Mouse (Mus musculus): ENCODE measurements around the gene Tom1l1. TPM values are rescaled to one million over a fixed set of nuclear protein-coding genes. Genes with fewer than 3 reads are reported as not detected.

Gene Tom1l1
- polyA plus RNA-seq, 1 experiment from 2014 or later = 26.5 TPM

DNA sequence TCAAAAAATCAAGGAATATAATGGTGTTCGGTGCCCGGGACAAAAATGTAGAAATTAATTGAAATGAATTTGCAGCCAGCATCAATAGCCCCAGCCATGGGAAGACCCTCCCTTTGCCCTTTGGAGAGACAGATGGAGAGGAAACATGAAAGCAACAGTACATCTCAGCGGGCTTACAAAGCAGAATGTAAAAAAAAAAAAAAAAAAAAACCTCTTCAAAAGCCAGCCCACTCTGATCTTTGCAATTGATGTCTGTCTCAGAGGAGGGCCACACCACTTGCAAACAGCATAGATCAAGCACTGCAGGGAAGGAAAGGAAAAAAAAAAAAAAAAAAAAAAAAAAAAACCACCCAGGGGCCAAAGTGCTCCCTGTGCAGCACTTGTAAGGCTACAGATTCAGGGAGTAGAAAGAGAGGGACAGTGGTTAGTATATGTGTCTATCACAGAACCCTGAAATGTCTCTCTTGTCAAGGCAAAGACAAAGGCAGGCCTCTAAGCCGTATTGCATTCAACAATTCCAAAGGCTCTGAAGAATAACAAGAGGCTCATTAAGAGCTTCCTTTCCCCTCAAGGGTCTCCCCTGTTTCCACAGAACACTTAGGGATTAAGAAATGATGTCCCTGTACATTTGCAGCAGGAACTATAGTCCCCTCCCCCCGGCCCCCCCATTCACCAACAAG is 24.4 kb downstream of the Tom1l1 start:
- Histone ChIP-seq H3K9me3 (ENCODE audit: control insufficient read depth, low read length) (no peaks in the 10 kb centered on the region), H3K36me3 (ENCODE audit: control insufficient read depth, insufficient read depth, low read length) (no peaks in the 10 kb centered on the region), H3K4me2 (ENCODE audit: low read length) (no peak overlapping the region), H3K4me1 (ENCODE audit: control insufficient read depth, insufficient read depth, low read depth, low read length) (peaks cover 2% of the 10 kb centered on the region; the same call in 1 of the 2 replicates), H3K4me3 (ENCODE audit: low read length) (no peak overlapping the region), H3K27ac (ENCODE audit: low read depth, low read length) (0 out of 2 replicates have a peak overlapping the region, but pooled peaks have one; percentile 31), H3K27me3 (replicated peaks; ENCODE audit: control insufficient read depth, insufficient read depth, low read length) (no peaks in the 10 kb centered on the region), H3K9ac (ENCODE audit: low read depth, low read length) (no peak overlapping the region)
- no peak for ATAC-seq
- 26% methylated on average over 5 of the region's 5 CpGs for WGBS

DNA sequence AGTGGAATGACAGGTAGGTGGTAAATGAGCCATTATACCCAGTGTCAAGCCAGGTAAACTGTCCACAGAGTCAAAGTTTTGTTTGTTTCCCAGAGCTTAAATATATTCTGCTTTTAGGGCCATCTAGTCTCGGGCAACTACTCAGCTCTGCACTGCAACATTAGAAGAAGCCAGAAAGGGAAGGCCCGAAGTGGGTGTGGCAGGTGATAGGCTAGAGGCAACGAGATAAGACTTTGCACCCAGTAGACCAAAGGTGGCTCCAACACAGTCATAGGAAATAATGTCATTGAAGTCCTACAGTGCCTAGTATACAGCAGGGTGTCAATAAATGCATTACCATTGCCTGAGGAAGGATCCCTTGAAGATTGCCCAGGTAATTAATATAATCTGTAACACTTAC is 25.1 kb downstream of the Tom1l1 start:
- Histone ChIP-seq H3K36me3 (ENCODE audit: control insufficient read depth, insufficient read depth, low read length) (no peaks in the 10 kb centered on the region), H3K9me3 (ENCODE audit: control insufficient read depth, low read length) (no peaks in the 10 kb centered on the region), H3K27ac (ENCODE audit: low read depth, low read length) (no peak overlapping the region), H3K27me3 (replicated peaks; ENCODE audit: control insufficient read depth, insufficient read depth, low read length) (no peaks in the 10 kb centered on the region), H3K9ac (ENCODE audit: low read depth, low read length) (no peak overlapping the region), H3K4me1 (ENCODE audit: control insufficient read depth, insufficient read depth, low read depth, low read length) (peaks cover 2% of the 10 kb centered on the region; the same call in 1 of the 2 replicates), H3K4me3 (ENCODE audit: low read length) (no peak overlapping the region), H3K4me2 (ENCODE audit: low read length) (no peak overlapping the region)
- no peak for ATAC-seq
- WGBS = 81% methylated on average over 3 of the region's 3 CpGs

DNA sequence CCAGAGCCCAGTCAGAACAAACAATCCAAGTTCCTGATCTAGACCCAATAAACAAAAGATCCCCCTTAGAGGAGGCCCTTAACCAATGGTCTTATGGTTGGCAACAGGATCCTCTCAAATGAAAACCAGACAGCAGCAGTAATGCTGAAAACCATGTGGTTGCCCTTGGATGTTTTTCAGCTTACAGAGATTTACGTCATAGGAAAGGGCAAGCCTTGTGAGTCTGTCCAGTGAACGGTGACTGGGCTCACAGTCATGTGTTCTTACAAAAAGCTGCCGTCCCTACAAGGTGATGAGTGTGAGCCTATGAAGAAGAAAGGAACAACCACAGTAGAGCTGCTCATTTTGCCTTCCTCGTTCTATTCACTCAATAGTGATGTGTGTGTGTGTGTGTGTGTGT is 27.5 kb downstream of the Tom1l1 start:
- Histone ChIP-seq H3K4me2 (ENCODE audit: low read length) (no peak overlapping the region), H3K4me3 (ENCODE audit: low read length) (no peak overlapping the region), H3K36me3 (ENCODE audit: control insufficient read depth, insufficient read depth, low read length) (peaks cover 3% of the 10 kb centered on the region), H3K9me3 (ENCODE audit: control insufficient read depth, low read length) (no peaks in the 10 kb centered on the region), H3K9ac (ENCODE audit: low read depth, low read length) (no peak overlapping the region), H3K27ac (ENCODE audit: low read depth, low read length) (no peak overlapping the region), H3K4me1 (ENCODE audit: control insufficient read depth, insufficient read depth, low read depth, low read length) (peaks cover 2% of the 10 kb centered on the region; the same call in 1 of the 2 replicates), H3K27me3 (replicated peaks; ENCODE audit: control insufficient read depth, insufficient read depth, low read length) (no peaks in the 10 kb centered on the region)
- 87% methylated on average over 4 of the region's 4 CpGs for WGBS
- ATAC-seq = no peak

DNA sequence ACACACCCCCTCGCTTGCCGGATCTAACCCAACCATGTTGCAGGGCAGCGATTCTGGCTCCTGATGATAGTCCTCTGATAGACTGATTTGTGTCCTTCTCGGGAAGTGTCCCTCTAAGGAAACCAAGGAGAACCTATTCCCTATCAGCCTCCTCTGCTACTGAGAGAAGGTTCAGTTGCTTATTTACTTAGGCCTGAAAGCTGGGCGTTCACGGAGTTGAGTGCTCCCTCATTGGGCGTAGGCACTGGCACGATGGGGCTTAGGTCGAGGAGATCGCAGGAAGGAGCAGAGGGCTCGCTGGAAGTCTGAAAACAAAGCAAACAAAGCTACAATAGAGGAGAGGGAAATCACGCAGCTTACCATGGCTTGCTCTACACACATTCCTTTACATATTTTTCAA is 30.6 kb downstream of the Tom1l1 start:
- H3K27me3 ChIP-seq (replicated peaks; ENCODE audit: control insufficient read depth, insufficient read depth, low read length) = no peaks in the 10 kb centered on the region
- peaks cover 3% of the 10 kb centered on the region for H3K36me3 ChIP-seq (ENCODE audit: control insufficient read depth, insufficient read depth, low read length)
- 91% methylated on average over 12 of the region's 12 CpGs for WGBS
- no peak overlapping the region for H3K9ac ChIP-seq (ENCODE audit: low read depth, low read length)
- no peak overlapping the region for H3K27ac ChIP-seq (ENCODE audit: low read depth, low read length)
- no peaks in the 10 kb centered on the region for H3K9me3 ChIP-seq (ENCODE audit: control insufficient read depth, low read length)
- no peak for ATAC-seq
- H3K4me2 ChIP-seq (ENCODE audit: low read length) = no peak overlapping the region
- no peak overlapping the region for H3K4me3 ChIP-seq (ENCODE audit: low read length)
- no peaks in the 10 kb centered on the region for H3K4me1 ChIP-seq (ENCODE audit: control insufficient read depth, insufficient read depth, low read depth, low read length)

DNA sequence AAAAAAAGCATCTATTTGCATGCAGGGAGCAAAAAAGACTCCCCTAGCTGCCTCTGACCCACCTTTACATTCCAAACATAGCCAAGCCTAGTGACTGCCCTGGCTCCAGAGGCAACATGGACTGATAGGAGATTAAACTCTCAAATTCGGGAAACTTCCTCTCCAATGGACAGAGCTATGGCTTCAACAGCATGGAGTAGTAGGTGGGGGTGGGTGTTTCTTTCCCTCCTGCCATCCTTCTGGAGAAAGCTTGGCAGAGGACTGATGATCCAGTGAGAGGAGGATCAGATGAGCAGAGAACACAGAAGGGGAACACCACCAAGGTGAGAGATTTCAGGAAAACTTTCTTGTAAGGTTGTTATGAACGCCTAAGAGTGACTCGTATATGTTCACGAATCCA is 35.6 kb downstream of the Tom1l1 start:
- H3K27ac ChIP-seq (ENCODE audit: low read depth, low read length) = no peak overlapping the region
- H3K36me3 ChIP-seq (ENCODE audit: control insufficient read depth, insufficient read depth, low read length) = peaks cover 17% of the 10 kb centered on the region
- H3K4me2 ChIP-seq (ENCODE audit: low read length) = no peak overlapping the region
- no peak overlapping the region for H3K4me3 ChIP-seq (ENCODE audit: low read length)
- no peak overlapping the region for H3K9ac ChIP-seq (ENCODE audit: low read depth, low read length)
- WGBS = 97% methylated on average over 4 of the region's 4 CpGs
- H3K9me3 ChIP-seq (ENCODE audit: control insufficient read depth, low read length) = no peaks in the 10 kb centered on the region
- no peak for ATAC-seq
- H3K4me1 ChIP-seq (ENCODE audit: control insufficient read depth, insufficient read depth, low read depth, low read length) = no peaks in the 10 kb centered on the region
- no peaks in the 10 kb centered on the region for H3K27me3 ChIP-seq (replicated peaks; ENCODE audit: control insufficient read depth, insufficient read depth, low read length)

DNA sequence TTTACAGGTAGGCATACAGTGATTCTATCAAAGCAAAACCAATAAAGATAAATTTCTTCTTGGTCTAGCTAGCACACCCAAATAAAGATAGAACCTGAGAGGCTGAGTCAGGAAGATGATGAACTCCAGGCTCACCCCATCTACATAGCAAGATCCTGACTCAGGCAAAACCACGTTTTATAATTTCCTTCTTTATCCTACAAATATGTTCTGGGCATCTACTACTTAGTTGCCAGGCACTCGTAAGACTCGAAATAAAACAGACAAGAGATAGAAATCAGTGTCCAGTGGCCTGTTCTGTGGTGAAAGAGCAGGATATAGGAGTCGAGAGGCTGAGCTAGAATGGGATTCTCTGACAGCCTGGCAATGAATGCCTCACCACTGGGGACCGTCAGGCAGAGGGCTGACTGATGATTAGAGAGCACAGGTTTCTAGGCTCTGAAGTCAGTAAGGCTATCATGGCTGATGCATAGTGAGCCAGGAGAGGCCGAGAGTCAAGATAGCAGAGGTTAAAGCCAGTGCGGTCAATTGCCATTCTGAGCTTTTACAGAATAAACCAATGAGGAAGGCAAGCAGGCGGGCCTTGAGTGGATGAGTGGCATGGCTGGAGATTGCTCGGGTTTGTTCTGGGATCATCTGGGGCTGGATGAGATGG is 37.8 kb downstream of the Tom1l1 start:
- Histone ChIP-seq H3K36me3 (ENCODE audit: control insufficient read depth, insufficient read depth, low read length) (peaks cover 21% of the 10 kb centered on the region), H3K9me3 (ENCODE audit: control insufficient read depth, low read length) (no peaks in the 10 kb centered on the region), H3K27me3 (replicated peaks; ENCODE audit: control insufficient read depth, insufficient read depth, low read length) (no peaks in the 10 kb centered on the region), H3K27ac (ENCODE audit: low read depth, low read length) (no peak overlapping the region), H3K4me2 (ENCODE audit: low read length) (no peak overlapping the region), H3K4me3 (ENCODE audit: low read length) (no peak overlapping the region), H3K4me1 (ENCODE audit: control insufficient read depth, insufficient read depth, low read depth, low read length) (no peaks in the 10 kb centered on the region), H3K9ac (ENCODE audit: low read depth, low read length) (no peak overlapping the region)
- ATAC-seq = no peak
- WGBS = 86% methylated on average over 9 of the region's 9 CpGs

DNA sequence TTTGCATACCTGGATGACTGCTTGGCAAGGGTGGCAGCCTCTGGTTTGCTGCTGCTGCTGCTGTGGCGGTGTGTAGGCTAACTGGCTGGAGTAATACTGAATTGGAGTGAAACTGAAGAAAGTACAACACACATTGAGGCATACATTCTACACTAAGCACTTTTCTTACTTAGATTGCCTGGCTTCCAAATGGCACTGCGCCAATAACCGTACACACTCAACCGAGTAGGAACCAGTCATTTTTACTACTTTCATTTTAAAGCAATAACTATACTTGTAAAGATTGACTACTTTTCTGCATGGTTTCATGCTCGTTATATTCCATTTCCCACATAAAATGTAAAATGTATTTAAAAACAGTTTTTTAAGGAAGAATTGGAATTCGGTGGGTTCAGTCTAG is 38.4 kb downstream of the Tom1l1 start:
- 87% methylated on average over 6 of the region's 6 CpGs for WGBS
- H3K9ac ChIP-seq (ENCODE audit: low read depth, low read length) = no peak overlapping the region
- peaks cover 23% of the 10 kb centered on the region for H3K36me3 ChIP-seq (ENCODE audit: control insufficient read depth, insufficient read depth, low read length)
- H3K4me1 ChIP-seq (ENCODE audit: control insufficient read depth, insufficient read depth, low read depth, low read length) = no peaks in the 10 kb centered on the region
- no peak overlapping the region for H3K4me2 ChIP-seq (ENCODE audit: low read length)
- ATAC-seq = no peak
- no peaks in the 10 kb centered on the region for H3K9me3 ChIP-seq (ENCODE audit: control insufficient read depth, low read length)
- no peaks in the 10 kb centered on the region for H3K27me3 ChIP-seq (replicated peaks; ENCODE audit: control insufficient read depth, insufficient read depth, low read length)
- no peak overlapping the region for H3K4me3 ChIP-seq (ENCODE audit: low read length)
- H3K27ac ChIP-seq (ENCODE audit: low read depth, low read length) = no peak overlapping the region

DNA sequence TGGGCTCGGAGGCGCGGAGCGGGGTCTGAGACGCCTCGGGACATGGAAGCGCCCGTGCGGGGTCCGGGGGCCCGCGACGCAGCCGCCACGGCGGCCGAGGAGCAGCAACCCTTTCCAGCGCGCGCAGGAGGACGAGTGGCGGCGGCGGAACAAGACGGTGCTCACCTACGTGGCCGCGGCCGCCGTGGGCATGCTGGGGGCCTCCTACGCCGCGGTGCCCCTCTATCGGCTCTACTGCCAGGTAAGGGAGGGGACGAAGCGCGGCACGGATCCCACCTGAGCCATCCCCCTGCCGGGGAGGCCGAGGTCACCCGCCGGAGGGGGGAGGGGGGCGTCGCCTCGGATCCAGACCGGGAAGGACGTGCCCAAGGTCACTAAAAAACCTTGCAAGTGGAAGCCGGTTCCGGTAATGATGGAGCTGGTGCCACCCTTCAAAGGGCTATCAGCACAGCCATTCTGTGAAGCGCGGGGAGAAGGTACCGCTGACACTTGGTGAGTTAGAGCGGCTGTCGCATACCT is 49.8 kb downstream of the Tom1l1 start:
- Histone ChIP-seq H3K27me3 (replicated peaks; ENCODE audit: control insufficient read depth, insufficient read depth, low read length) (no peaks in the 10 kb centered on the region), H3K9ac (ENCODE audit: low read depth, low read length) (peak overlapping the region; percentile 99), H3K4me2 (ENCODE audit: low read length) (peak overlapping the region; percentile 70), H3K27ac (ENCODE audit: low read depth, low read length) (peak overlapping the region; percentile 96), H3K4me1 (ENCODE audit: control insufficient read depth, insufficient read depth, low read depth, low read length) (peaks cover 10% of the 10 kb centered on the region), H3K36me3 (ENCODE audit: control insufficient read depth, insufficient read depth, low read length) (no peaks in the 10 kb centered on the region), H3K4me3 (ENCODE audit: low read length) (peak overlapping the region; percentile 99), H3K9me3 (ENCODE audit: control insufficient read depth, low read length) (no peaks in the 10 kb centered on the region)
- under 1% methylated on average over 39 of the region's 54 CpGs for WGBS
- peak; percentile 43 for ATAC-seq

DNA sequence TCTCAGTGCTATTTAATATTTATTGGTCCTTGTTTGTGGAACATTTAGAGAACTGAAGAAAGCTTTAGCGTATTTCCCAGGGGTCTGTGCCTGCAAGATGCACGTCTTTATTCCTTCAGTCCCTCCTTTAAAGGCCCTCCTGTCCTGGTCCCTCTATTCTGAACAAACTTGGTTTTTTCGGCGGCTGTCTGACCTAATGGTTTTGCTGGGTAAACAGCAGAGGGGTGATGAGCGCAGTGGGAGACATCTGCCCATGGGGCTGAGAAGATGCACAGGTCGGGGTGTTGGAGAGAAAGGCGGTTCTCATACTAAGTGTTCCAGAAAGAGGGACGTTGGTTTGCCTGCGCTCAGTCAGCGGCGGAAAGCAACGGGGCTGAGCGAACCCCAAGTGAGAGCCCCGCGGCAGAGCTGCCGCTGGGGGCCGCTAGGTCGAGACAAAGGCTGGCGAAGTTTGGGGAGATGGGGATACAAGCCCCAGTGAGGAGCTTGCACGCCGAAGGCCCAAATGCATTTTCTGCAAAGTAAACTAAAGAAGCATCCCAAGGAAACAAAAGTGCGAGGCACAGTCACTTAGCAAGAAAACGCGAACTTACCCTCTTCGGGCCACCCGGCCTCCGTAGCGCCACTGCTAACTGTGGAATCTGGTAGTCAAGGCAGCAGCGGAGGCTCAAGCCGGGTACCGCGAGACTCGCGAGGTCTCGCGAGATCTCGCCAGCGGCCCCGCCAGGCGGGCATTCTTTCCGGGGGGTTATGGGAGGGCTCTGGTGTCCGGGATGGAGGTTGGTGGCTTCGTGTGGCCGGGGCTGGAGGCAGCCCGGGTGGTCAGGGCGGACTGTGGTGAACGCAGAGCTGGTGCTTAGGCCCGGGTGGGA is 50.5 kb downstream of the Tom1l1 start, which contains the start of the genes Stxbp4 and Cox11:
Gene Stxbp4, minus strand, starts transcription at position 645 of the 872 bp plus-strand sequence.
Gene Cox11, plus strand, starts transcription at position 734 of the 872 bp plus-strand sequence.
- H3K36me3 ChIP-seq (ENCODE audit: control insufficient read depth, insufficient read depth, low read length) = no peaks in the 10 kb centered on the region
- no peaks in the 10 kb centered on the region for H3K27me3 ChIP-seq (replicated peaks; ENCODE audit: control insufficient read depth, insufficient read depth, low read length)
- H3K9ac ChIP-seq (ENCODE audit: low read depth, low read length) = peak within 1 kb of the TSS; percentile 99
- under 1% methylated on average over 47 of the region's 48 CpGs for WGBS
- ATAC-seq = peak; percentile 97
- no peaks in the 10 kb centered on the region for H3K9me3 ChIP-seq (ENCODE audit: control insufficient read depth, low read length)
- peak within 1 kb of the TSS; percentile 96 for H3K27ac ChIP-seq (ENCODE audit: low read depth, low read length)
- H3K4me3 ChIP-seq (ENCODE audit: low read length) = peak within 1 kb of the TSS; percentile 99
- peaks cover 10% of the 10 kb centered on the region for H3K4me1 ChIP-seq (ENCODE audit: control insufficient read depth, insufficient read depth, low read depth, low read length)
- peak within 1 kb of the TSS; percentile 70 for H3K4me2 ChIP-seq (ENCODE audit: low read length)

All from hindbrain, embryonic 16.5 days (tissue).